Mouse (Mus musculus): ENCODE measurements around the gene Mob2. TPM values are rescaled to one million over a fixed set of nuclear protein-coding genes. Genes with fewer than 3 reads are reported as not detected.

Gene Mob2
- total RNA-seq, 1 experiment from 2014 or later = 41.2 TPM

DNA sequence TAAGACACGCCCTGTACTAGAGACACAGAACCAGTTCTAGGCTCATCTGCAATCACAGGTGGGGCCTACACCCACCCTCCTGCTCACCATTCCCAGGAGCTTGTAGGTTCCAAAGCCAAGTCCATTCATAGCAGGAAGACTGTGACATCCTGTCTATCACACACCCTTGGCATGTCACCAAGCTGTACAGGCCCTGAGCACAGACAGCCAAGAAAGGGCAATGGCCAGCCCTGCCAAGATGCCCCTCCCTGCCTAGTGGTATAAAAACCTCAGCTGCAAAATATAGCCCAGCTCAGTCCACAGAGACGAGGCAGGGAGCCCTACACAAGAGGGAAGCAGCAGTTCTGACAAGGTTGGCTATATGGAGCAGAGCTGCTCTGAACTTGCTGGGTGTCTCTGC is 26.7 kb downstream of the Mob2 start:
- no peak for ATAC-seq (replicated peaks; ENCODE audit: low read depth, poor library complexity, severe bottlenecking)

DNA sequence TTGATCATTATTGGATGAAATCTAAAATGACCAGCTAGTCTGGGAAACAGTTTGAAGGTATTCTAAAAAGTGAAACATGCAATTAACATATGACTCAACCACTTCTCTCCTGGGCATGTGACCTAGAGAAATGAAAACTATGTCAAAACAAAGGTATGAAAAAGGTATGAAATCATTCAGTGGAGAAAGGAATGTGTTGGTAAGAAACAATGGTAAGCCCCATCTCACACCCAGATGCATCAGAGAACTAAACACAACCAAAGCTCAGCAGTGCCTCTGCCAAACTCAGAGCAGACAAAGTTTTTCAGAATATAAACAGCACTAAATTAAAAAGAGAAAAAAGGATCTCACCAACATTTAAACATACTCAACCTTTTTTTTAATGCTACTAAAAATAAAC is 30.8 kb downstream of the Mob2 start:
- no peak for ATAC-seq (replicated peaks; ENCODE audit: low read depth, poor library complexity, severe bottlenecking)

DNA sequence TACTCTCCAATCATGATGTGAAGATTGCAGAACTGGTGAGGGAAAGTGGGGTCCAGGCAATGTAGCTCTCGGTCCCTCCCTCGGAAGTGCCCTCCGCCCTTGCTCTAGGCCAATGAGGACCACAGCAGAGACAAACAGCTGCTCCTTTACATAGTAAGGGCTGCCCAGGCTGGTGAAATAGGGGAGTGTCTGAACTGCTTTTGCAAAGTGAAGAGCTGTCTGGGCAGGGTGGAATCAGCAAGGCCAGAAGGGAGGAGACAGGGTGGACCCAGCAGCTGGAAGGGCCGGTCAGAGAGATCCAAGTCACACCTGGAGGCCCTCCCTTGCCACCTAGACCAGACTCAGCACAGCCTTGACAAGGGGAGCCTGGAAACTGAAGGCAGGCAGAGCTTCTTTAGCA is 34.9 kb downstream of the Mob2 start:
- ATAC-seq (replicated peaks; ENCODE audit: low read depth, poor library complexity, severe bottlenecking) = no peak

DNA sequence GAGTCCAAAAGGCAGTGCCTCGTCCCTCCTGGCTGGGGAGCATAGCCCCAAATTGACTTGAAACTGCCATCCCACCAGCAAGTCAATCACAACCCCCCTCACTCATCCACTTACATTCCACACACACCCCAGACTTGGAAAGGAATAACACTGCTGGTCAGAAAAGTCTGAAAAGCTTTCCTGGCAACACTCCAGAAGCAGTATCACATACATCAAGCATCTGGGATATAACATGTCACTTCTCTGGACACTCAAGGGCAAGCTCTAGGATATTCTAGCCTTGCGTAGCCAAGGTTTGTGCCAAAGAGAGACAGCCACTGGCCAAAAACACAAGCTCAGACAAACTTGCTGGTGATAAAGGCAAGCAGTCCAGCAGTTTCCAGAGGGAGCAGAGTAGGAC is 35.7 kb downstream of the Mob2 start:
- ATAC-seq (replicated peaks; ENCODE audit: low read depth, poor library complexity, severe bottlenecking) = no peak

DNA sequence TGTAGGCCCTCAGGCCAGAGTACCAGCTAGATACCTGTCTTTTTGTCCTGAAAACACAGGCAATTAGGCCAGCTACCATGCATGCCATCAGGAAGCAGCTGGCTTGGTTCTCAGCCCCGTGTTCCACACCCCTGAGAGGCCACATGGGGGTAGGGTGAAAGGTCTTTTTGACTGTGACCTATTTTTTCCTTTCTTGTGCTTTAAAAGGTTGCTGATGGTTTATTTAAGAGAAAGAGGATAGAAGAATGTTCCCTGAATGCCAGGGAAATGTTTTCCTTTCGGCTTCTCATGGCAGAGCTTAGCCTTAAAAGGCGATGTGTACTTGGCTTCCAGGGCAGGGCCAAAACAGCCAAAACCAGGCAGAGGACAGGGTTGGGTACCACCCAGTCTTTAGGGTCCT is 40.0 kb downstream of the Mob2 start:
- ATAC-seq (replicated peaks; ENCODE audit: low read depth, poor library complexity, severe bottlenecking) = no peak

DNA sequence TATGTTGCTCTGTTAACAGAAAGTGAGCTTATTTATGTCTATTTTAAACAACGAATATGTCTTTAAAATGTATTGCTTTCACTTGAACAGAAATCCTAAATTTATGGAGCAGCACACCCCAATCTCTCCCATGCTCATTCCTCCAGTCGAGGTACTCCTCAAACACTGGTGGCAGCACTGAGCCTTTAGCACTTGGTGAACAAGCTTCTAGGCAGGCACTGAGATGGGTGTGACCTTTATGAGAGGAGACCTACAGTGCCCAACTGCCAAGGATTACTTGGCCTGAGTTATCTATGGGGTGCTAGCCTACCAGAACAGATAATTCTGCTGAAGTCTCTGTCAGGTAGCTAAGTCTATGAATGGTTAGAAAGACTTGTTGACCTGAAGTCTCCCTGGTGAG is 41.2 kb downstream of the Mob2 start:
- peak; percentile 61 for ATAC-seq (replicated peaks; ENCODE audit: low read depth, poor library complexity, severe bottlenecking)

DNA sequence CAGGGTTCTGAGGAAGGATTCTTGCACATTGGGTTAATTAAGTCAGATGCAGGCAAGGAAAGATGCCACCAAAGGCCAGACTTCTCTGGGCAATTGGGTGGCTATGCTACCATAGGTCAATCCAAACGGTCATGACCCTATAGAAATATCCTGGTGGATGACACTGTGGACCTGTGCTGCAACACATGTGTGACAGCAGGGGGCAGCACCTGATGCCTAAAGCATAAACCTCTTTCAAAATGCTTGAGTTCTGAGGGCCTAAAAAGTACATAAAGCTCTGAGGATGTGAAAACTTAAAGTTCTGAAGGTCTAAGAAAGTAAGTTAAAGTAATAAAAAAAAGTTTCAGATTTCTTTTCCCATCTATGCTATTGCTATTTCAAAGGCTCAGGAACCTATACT is 44.3 kb downstream of the Mob2 start:
- peak; percentile 75 for ATAC-seq (replicated peaks; ENCODE audit: low read depth, poor library complexity, severe bottlenecking)

DNA sequence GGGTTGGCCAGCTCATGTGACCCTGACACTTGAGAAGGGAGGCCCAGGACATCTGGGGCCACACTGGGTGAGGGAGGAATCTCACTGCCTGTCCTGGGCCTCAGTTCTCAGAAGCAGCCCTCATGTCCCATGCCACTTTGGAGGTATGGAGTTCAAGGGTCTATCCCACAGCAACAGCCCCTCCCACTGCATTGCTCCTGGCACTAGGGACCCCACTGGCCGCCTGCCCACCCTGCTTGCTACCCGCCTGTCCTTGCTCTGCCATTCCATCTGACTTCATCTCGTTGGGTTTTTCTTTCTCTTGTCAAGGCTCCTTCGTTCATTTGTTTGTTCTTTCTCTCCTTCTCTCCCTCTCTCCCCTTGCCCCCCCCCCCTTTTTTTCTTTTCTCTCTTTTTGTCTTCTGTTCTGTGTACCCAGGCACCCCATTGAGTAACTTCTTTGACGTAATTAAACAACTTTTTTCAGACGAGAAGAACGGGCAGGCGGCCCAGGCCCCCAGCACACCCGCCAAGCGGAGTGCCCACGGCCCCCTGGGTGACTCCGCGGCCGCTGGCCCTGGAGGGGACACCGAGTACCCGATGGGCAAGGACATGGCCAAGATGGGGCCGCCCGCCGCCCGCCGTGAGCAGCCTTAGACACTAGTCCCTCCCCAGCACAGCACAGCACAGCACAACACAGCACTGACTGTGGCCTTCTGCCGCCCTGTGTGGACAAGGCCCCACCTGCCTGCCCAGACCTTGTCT is 59.1 kb downstream of the Mob2 start:
- no peak for ATAC-seq (replicated peaks; ENCODE audit: low read depth, poor library complexity, severe bottlenecking)

DNA sequence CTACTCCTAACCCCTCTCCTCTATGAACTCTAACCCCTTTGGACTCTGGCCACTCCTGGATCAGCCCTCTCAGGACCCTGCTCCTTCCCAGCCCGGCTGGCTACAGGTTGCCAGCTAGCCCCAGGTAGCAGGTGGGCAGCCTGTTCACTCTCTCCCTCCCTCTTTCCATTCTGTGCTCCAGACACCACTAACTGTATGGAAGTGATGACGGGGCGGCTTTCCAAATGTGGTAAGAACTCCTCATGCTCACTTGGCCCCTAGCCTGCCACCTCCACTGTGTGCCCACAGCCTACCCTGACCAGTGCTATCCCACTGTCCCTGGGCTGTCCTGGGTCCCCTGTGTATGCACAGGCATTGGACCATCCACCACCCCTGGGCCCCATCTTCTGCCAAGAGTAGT is 60.2 kb downstream of the Mob2 start:
- no peak for ATAC-seq (replicated peaks; ENCODE audit: low read depth, poor library complexity, severe bottlenecking)

DNA sequence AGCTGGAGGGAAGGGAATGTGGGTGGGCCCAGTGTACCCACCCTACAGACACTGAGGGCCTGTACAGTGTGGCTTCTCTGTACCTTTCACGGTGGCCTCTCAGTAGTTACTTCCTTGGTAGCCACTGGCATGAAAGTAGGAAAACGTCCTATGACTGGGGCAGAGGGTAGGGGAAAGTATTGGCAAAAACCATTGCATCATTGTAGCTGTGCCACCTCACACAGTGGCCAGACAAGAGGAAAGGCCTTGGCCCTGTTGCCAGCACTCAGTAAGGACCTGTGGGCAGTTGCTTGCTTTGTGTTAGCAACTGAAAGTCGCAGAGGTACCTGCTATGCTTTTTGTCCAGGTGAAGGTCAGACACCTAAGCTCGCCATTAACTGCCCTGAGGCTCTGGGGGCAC is 66.7 kb downstream of the Mob2 start:
- no peak for ATAC-seq (replicated peaks; ENCODE audit: low read depth, poor library complexity, severe bottlenecking)

DNA sequence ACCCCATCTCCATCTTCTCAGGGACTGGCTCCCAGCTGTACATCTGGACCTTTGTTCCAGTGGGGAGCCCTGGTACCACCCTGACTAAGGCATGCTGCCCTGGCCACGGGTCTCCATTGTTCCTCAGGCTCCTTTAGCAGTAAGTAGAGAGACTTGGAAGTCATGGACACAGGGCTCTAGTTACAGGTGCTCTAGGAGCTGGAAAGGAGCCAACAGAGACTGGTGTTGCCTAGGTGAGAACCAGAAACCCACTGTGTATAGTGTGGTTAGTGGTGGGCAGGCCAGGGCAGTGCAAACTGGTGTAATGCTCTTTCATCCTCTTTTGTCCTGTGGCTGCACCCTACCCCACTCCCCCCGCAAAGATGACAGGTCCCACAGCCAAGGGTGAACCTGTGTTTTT is 69.7 kb downstream of the Mob2 start:
- ATAC-seq (replicated peaks; ENCODE audit: low read depth, poor library complexity, severe bottlenecking) = no peak

DNA sequence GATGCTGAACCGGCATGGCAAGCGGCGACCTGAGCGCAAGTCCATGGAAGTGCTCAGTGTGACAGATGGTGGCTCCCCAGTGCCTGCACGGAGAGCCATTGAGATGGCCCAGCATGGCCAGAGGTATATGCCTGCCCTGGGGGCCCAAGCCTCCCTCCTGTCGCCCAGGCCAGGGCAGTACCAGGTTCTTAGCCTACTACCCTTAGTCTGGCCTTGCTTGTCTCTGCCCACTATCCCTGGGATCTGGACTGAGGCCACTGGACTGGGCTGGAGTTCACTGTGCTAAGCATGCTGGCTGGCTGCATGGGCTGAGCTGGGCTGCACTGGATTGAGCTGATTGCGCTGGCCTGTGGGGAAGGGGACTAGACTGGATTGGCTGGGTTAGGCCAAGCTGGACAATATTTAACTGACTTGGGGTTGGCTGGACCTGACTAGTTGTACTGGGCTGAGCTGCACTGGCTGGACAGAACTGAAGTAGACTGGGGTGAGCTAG is 72.5 kb downstream of the Mob2 start:
- no peak for ATAC-seq (replicated peaks; ENCODE audit: low read depth, poor library complexity, severe bottlenecking)

DNA sequence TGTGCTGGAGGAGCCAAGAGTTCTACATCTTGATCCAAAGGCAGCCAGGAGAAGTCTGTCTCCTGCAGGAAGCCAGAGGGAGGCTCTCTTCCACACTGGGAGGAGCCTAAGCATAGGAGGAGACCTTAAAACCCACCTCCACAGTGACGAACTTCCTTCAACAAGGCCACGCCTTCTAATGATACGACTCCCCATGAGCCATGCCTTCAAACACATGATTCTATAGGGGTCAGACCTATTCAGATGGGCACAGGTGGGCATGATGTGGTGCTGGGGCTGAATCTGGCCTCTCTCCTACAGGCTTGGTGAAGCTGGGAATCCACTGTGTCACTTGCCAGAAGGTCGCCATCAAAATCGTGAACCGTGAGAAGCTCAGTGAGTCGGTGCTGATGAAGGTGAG is 79.6 kb downstream of the Mob2 start:
- no peak for ATAC-seq (replicated peaks; ENCODE audit: low read depth, poor library complexity, severe bottlenecking)

DNA sequence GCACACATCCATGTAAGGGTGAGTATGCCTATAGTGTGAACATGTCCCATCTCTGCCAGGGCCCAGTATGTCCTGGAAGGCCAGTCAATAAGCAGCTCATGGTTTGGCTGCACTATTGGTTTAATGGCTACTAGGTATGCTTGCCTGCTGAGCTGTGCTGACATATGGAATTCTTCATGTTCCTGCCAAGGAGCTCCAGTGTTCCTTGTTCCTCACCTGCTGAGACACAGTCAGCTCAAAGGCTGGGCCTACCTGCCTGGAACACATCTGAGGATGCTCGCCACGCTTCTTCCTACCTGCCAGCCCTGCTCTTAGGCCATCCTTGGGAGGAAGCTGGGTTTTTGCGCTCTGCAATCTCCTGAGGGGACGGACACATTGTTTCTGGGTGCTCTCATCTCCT is 81.6 kb downstream of the Mob2 start:
- ATAC-seq (replicated peaks; ENCODE audit: low read depth, poor library complexity, severe bottlenecking) = no peak

DNA sequence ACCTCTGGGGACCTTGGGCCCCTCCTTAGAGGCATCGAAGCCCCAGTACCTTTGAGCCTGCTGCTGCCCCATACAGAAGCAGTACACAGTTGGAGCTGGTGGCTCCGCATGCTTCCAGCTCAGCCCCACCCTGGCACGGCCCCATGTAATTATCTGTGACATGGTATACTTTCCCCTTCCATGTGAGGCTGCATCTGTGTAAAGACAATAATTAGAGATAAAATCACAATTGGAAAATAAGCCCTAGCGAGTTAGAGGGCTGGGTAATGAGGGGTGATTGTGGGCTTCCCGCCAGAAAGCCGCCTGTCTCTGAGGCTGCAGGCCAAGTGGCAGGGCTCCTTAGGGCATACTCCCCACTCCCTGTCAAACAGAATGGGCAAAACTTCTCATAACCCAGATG is 82.9 kb downstream of the Mob2 start:
- ATAC-seq (replicated peaks; ENCODE audit: low read depth, poor library complexity, severe bottlenecking) = no peak

DNA sequence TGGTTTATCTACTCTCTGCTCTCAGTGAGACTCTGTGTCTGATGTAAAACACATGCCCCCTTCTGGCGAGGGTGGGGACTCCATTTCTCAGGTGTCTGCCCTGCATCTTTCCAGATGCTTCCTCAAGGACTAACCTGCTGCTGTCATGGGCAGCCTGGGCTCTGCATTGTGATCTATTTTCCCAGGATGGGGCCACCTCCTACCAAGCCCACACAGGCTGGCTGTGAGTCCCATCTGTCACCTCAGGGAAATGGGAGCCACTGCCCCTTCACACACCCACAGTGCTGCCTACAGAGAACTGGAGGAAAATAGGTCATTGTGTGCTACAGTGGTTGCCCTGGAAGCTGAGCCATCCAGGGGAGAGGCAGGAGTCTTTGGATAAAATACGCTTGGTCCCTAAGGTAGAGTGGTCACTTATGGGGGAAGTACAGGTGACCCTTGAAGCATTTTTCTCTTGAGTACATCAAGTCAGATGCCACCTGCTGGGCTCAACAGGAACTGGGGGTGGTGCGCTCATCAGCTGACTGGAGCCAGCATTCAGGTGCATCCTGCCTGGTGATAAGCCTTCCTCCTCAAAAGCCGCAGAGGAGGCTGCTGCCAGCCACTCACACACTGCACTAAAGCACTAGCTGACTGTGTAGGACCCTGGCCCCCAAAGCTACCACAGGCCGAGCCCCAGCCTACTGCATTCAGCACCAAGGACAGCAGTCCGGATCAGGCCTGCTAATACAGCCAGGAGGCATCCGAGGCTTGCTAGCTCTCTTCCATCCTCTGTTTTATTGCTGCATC is 87.8 kb downstream of the Mob2 start:
- peak; percentile 79 for ATAC-seq (replicated peaks; ENCODE audit: low read depth, poor library complexity, severe bottlenecking)

DNA sequence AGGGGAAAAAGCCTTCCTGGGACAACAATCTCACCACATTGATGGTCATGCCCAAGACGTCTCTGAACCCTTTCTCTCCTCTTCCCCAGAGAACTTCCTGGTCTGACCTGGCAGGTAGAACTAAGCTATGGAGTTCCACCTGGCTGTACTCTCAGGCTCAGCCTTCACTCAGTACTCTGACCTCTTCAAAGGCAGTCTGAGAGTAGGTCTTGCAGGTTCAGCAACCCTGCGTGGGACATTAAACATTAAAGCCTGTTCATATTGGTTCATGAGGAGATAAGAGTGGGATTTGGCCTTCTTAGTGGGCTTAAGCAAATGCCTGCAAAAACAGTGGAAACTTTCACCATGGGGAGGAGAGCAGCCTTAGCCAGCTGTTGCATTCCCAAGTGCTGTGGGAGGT is 94.6 kb downstream of the Mob2 start:
- ATAC-seq (replicated peaks; ENCODE audit: low read depth, poor library complexity, severe bottlenecking) = no peak

DNA sequence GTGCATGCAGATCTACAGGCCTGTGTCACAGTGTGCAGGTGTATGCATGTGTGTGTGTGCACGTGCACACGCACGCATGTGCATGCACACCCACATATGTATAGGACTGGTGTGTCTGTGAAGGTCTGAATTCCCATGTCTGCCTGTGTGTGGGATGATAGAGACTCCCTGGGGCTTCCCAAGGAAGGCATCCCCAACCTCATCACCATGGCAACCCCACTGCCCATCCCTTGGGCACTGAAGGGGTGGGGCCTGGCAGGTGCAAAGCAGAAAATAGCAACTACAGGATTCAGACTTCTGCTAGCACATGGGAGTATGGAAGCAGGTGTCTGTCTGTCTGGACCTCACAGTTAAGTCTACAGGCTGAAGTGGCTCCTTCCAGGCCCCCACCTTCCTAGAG is 98.3 kb downstream of the Mob2 start:
- no peak for ATAC-seq (replicated peaks; ENCODE audit: low read depth, poor library complexity, severe bottlenecking)

DNA sequence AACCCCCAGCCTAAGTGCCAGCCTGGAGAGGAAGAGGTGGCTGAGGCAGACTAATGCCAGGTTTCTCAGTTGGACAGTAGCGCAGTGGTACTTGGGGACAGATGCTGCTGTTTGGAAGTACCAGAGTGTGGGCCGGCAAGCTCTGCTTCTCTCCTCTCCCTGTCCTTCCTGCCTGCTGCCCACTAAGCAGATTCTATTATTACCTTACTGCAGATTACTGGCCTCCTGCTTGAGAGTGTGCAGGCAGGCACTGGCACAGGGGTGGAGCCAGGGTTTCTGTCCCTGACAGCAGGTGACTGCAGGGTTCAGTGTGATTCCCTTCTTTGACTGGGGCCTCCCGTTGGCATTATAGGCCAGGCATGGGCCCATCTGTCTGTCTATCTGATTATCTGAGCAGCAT is 99.4 kb downstream of the Mob2 start:
- ATAC-seq (replicated peaks; ENCODE audit: low read depth, poor library complexity, severe bottlenecking) = no peak

DNA sequence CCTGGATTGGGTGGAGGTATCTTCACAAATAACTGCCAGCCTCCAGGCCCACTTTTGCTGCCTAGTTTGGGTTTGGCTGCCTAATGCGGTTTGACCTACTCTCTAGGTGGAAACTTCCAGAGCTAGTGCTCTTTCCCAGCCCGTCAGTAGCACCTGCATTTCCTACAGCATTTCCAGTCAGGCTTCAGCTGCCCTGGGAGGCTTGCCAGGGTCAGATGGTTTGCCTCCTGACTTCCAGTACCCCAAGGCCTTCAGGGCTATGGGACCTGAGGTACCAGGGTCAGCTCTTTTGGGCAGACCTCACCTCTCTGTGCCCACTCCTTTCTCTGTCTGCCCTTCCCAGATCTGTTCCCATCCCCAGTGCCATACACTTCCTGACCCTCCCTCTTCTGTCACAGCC is 99.9 kb downstream of the Mob2 start:
- no peak for ATAC-seq (replicated peaks; ENCODE audit: low read depth, poor library complexity, severe bottlenecking)

DNA sequence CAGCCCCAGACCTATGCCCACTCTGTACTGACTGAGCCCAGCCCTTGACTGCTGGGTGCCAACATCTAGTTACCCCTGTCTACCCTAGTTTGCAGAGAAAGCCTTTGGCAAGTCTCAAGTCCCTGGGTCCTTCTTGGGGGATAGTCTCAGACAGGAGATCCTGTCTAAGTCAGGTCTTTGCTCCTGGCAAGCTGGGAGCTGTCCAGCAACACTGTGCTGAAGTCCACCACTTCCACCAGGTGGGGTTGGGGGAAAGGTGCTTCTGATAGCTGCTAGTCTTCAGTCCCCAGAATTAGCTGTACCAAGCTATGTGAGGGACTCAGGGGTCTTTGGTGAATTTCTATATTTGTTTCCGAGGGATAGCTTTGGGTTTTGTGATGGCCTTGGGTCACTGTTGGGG is 101.7 kb downstream of the Mob2 start:
- no peak for ATAC-seq (replicated peaks; ENCODE audit: low read depth, poor library complexity, severe bottlenecking)
